ENCODE assay signal across 22 mouse cellular contexts in the genomic region with DNA sequence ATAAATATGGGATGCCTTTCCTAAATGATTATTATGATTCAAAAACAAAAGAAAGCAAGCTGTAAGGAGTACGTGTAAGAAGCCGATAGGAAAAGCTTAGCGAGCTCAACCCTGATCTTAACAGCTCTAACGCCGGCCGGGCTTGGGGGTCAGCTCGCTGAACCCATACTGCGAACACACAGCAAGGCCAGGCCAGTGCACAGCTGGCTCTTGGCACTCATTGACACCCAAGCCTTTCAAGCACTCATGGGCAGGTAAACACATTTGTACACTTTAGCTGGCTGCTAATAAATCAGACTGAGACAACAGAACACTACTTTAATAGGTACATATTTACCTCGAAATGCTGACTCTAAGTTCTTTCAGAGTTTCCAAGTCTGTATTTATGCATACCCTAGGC. TPM values are rescaled to one million over a fixed set of nuclear protein-coding genes. Genes with fewer than 3 reads are reported as not detected.
A peak's percentile ranks its signal among the peaks of the same experiment; 100 is the strongest.
DNase-seq lines count a peak whose midpoint lies in the region; ATAC-seq and TF ChIP-seq lines count a peak whose summit lies in the region.
"Had no signal": no experiment of that assay in that cellular context is flagged by ENCODE, and none has a peak within 500 bp of the region (broad histone marks: within the 10 kb centered on the region; RNA-seq: fewer than 3 reads in every experiment).

No protein-coding gene starts in this region.

- H3K9ac ChIP-seq in liver, adult 2 months (ENCODE audit: low read depth, low read length), result no peak overlapping the region
- no peak overlapping the region for H3K9ac ChIP-seq in liver, embryonic 12.5 days
- H3K9ac ChIP-seq in stomach, embryonic 16.5 days (ENCODE audit: low read length), result no peak overlapping the region
- H3K9ac ChIP-seq: embryonic facial prominence, embryonic 15.5 days; heart, embryonic 13.5 days; limb, embryonic 12.5 days; liver, postnatal 0 days; neural tube, embryonic 13.5 days had no signal

- DNase-seq in embryo, embryonic 10 days (ENCODE audit: low spot score), result peak; percentile 44
- no peak for DNase-seq in embryo, embryonic 9.5 days (ENCODE audit: extremely low spot score)
- DNase-seq in liver, adult 2 months (ENCODE audit: extremely low read depth, low read depth, low spot score), result peak; percentile 72
- DNase-seq in kidney, postnatal 10 days, result peak; percentile 34
- no peak for DNase-seq in adrenal gland, postnatal 10 days
- DNase-seq in c-Kit-positive CD71-positive TER-119-positive erythroid progenitor cells, embryonic 14.5 days (ENCODE audit: low spot score), result no peak
- DNase-seq: adrenal gland, adult 8-10 months; cerebellum, adult 2 months; gastrocnemius, postnatal 36 days; heart, postnatal 36 days; liver, postnatal 0 days; lung, postnatal 36 days had no signal

- H3K79me2 ChIP-seq in liver, adult 2 months (ENCODE audit: control insufficient read depth, insufficient read depth, low read length), result peaks cover 19% of the 10 kb centered on the region; the same call in 1 of the 2 replicates

- ATAC-seq in liver, embryonic 12.5 days, result no peak
- peak; percentile 40; the same call in 1 of the 2 replicates for ATAC-seq in stomach, embryonic 16.5 days (ENCODE audit: insufficient read depth, low FRiP score)
- ATAC-seq: forebrain, embryonic 14.5 days; hindbrain, embryonic 16.5 days; liver, postnatal 0 days had no signal

- no peaks in the 10 kb centered on the region for H3K9me3 ChIP-seq in liver, embryonic 12.5 days (replicated peaks)
- no peaks in the 10 kb centered on the region for H3K9me3 ChIP-seq in stomach, embryonic 16.5 days (replicated peaks; ENCODE audit: control insufficient read depth, low read length)
- H3K9me3 ChIP-seq: embryonic facial prominence, embryonic 15.5 days; heart, embryonic 13.5 days; limb, embryonic 12.5 days; neural tube, embryonic 13.5 days had no signal

- H3K4me2 ChIP-seq in liver, embryonic 12.5 days, result no peak overlapping the region
- no peak overlapping the region for H3K4me2 ChIP-seq in stomach, embryonic 16.5 days (ENCODE audit: low read depth, low read length)
- H3K4me2 ChIP-seq: embryonic facial prominence, embryonic 15.5 days; heart, embryonic 13.5 days; limb, embryonic 12.5 days; midbrain, embryonic 11.5 days; neural tube, embryonic 13.5 days had no signal

- 52% methylated on average over 9 of the region's 9 CpGs for whole genome bisulfite sequencing in liver, adult 2 months
- 85% methylated on average over 9 of the region's 9 CpGs for WGBS in liver, embryonic 12.5 days (ENCODE audit: insufficient replicate concordance)
- 39% methylated on average over 9 of the region's 9 CpGs for WGBS in stomach, embryonic 16.5 days

- no peak overlapping the region for H3K27ac ChIP-seq in liver, adult 2 months (replicated peaks; ENCODE audit: insufficient read depth, low read depth, low read length)
- no peak overlapping the region for H3K27ac ChIP-seq in liver, embryonic 12.5 days
- H3K27ac ChIP-seq in stomach, embryonic 16.5 days (ENCODE audit: low read length), result no peak overlapping the region
- H3K27ac ChIP-seq: embryonic facial prominence, embryonic 15.5 days; heart, embryonic 13.5 days; left cerebral cortex, adult 2 months; neural tube, embryonic 13.5 days had no signal

- H3K27me3 ChIP-seq in liver, adult 2 months (ENCODE audit: control insufficient read depth, insufficient read depth, low read length), result no peaks in the 10 kb centered on the region
- H3K27me3 ChIP-seq in liver, embryonic 12.5 days (replicated peaks), result no peaks in the 10 kb centered on the region
- no peaks in the 10 kb centered on the region for H3K27me3 ChIP-seq in stomach, embryonic 16.5 days (ENCODE audit: control insufficient read depth, insufficient read depth, low read length)
- H3K27me3 ChIP-seq: embryonic facial prominence, embryonic 15.5 days; heart, embryonic 13.5 days; limb, embryonic 12.5 days; neural tube, embryonic 13.5 days had no signal

- TF ChIP-seq POLR2A in liver, adult 2 months (IDR thresholded peaks at IDR 0.05; ENCODE audit: extremely low read depth, insufficient read depth, low read length), result no peak

- H3K36me3 ChIP-seq in liver, adult 2 months (ENCODE audit: control insufficient read depth, insufficient read depth, low read length), result peaks cover 15% of the 10 kb centered on the region
- peaks cover 40% of the 10 kb centered on the region for H3K36me3 ChIP-seq in liver, embryonic 12.5 days
- no peaks in the 10 kb centered on the region for H3K36me3 ChIP-seq in stomach, embryonic 16.5 days (ENCODE audit: control insufficient read depth, insufficient read depth, low read length)
- H3K36me3 ChIP-seq: neural tube, embryonic 13.5 days had no signal

- peaks cover 14% of the 10 kb centered on the region for H3K4me1 ChIP-seq in liver, adult 2 months (ENCODE audit: control insufficient read depth, insufficient read depth, low read length)
- peaks cover 26% of the 10 kb centered on the region for H3K4me1 ChIP-seq in liver, embryonic 12.5 days
- H3K4me1 ChIP-seq in stomach, embryonic 16.5 days (ENCODE audit: control insufficient read depth, insufficient read depth, low read length), result peaks cover 10% of the 10 kb centered on the region

- TF ChIP-seq CTCF in liver, adult 2 months (IDR thresholded peaks at IDR 0.05; ENCODE audit: low read depth, low read length), result no peak

- H3K4me3 ChIP-seq in liver, adult 2 months (ENCODE audit: insufficient read depth, low read depth, low read length), result no peak overlapping the region
- H3K4me3 ChIP-seq in liver, embryonic 12.5 days, result no peak overlapping the region
- no peak overlapping the region for H3K4me3 ChIP-seq in stomach, embryonic 16.5 days (replicated peaks; ENCODE audit: low read length)
- H3K4me3 ChIP-seq: embryonic facial prominence, embryonic 15.5 days; heart, embryonic 13.5 days; left cerebral cortex, adult 2 months; limb, embryonic 12.5 days; neural tube, embryonic 13.5 days had no signal

RNA-seq across cellular contexts. Expression of gene Dicer1, which starts 13.3 kb away (rescaled TPM):
- 14.8 and 15.7 TPM in 2 replicates for total RNA-seq in liver, adult 2 months (2014; rRNA removed)
- 4.9 and 5.0 TPM in 2 replicates for polyA plus RNA-seq in liver, adult 2 months (2012; rRNA removed)
- polyA plus RNA-seq in liver, embryonic 12.5 days (2016; fragmentation: Nextera tagmentation; extraction: Ambion mirVana), result 22.5 and 23.1 TPM in 2 replicates
- 12.5 and 13.4 TPM in 2 replicates for polyA plus RNA-seq in stomach, embryonic 16.5 days (2015; fragmentation: Nextera tagmentation; extraction: Ambion mirVana)
- 10 to 100 TPM; 49.4 to 56.8 TPM for total RNA-seq in adrenal gland, postnatal 10 days (2021)

Comparison
In these comparisons a context has a peak if more than half of its experiments do, and no peak if none do; other contexts are left out.
1. DNase-seq: peak in embryo, embryonic 10 days (single experiment), liver, adult 2 months (single experiment) and kidney, postnatal 10 days (single experiment); none in embryo, embryonic 9.5 days (single experiment), adrenal gland, postnatal 10 days (single experiment) and c-Kit-positive CD71-positive TER-119-positive erythroid progenitor cells, embryonic 14.5 days (single experiment).